ENCODE assay signal across 8 mouse cellular contexts in the genomic region with DNA sequence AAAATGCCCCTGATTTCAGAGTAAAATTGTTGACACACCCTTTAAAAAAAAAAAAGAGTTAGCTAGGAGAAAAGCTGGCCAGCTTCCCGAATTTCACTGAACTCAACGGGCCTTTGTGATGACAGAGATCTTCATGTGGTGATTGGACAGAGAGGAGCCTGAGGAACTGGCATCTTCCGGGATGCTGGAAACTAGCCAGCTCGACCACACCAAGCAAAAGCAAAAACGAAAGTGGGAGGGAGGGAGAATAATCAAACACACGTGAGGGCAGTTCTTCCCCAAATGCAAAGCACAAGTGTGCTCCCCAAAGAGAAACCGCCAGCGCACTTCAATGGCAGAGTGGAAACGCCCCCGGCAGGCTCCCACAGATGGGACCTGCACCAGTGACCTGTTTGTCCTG. TPM values are rescaled to one million over a fixed set of nuclear protein-coding genes. Genes with fewer than 3 reads are reported as not detected.
A peak's percentile ranks its signal among the peaks of the same experiment; 100 is the strongest.
DNase-seq lines count a peak whose midpoint lies in the region; ATAC-seq lines count a peak whose summit lies in the region.

No protein-coding gene starts in this region.

- ATAC-seq in heart, embryonic 11.5 days (replicated peaks; ENCODE audit: insufficient number of reproducible peaks, low FRiP score, low TSS enrichment) = no peak
- no peak for ATAC-seq in kidney, embryonic 14.5 days (ENCODE audit: low FRiP score, low TSS enrichment)
- peak; percentile 56; the same call in 1 of the 2 replicates for ATAC-seq in lung, embryonic 16.5 days (ENCODE audit: low read depth)

- no peak overlapping the region for H3K27ac ChIP-seq in brown adipose tissue, adult 24 weeks (replicated peaks; ENCODE audit: low read depth, low read length)
- H3K27ac ChIP-seq in heart, embryonic 11.5 days (ENCODE audit: low read depth, low read length) = no peak overlapping the region
- H3K27ac ChIP-seq in kidney, embryonic 14.5 days (ENCODE audit: low read depth, low read length) = no peak overlapping the region
- H3K27ac ChIP-seq in lung, embryonic 16.5 days (ENCODE audit: low read length) = peak overlapping the region; percentile 48; the same call in 1 of the 2 replicates

- no peak overlapping the region for H3K9ac ChIP-seq in heart, embryonic 11.5 days (ENCODE audit: low read depth, low read length)
- H3K9ac ChIP-seq in kidney, embryonic 14.5 days (ENCODE audit: low read depth, low read length) = no peak overlapping the region
- peak overlapping the region; percentile 49 for H3K9ac ChIP-seq in lung, embryonic 16.5 days (ENCODE audit: low read length)

- 43% methylated on average over 10 of the region's 10 CpGs for WGBS in heart, embryonic 11.5 days (ENCODE audit: insufficient replicate concordance)
- 30% methylated on average over 10 of the region's 10 CpGs for WGBS in kidney, embryonic 14.5 days
- 15% methylated on average over 10 of the region's 10 CpGs for WGBS in lung, embryonic 16.5 days

- no peaks in the 10 kb centered on the region for H3K36me3 ChIP-seq in heart, embryonic 11.5 days (ENCODE audit: control insufficient read depth, insufficient read depth, low read length)
- no peaks in the 10 kb centered on the region for H3K36me3 ChIP-seq in kidney, embryonic 14.5 days (ENCODE audit: control insufficient read depth, insufficient read depth, low read length)
- no peaks in the 10 kb centered on the region for H3K36me3 ChIP-seq in lung, embryonic 16.5 days (ENCODE audit: control insufficient read depth, insufficient read depth, low read length)

- H3K9me3 ChIP-seq in heart, embryonic 11.5 days (replicated peaks; ENCODE audit: control insufficient read depth, low read length) = no peaks in the 10 kb centered on the region
- H3K9me3 ChIP-seq in kidney, embryonic 14.5 days (ENCODE audit: control insufficient read depth, low read length) = no peaks in the 10 kb centered on the region
- no peaks in the 10 kb centered on the region for H3K9me3 ChIP-seq in lung, embryonic 16.5 days (ENCODE audit: control insufficient read depth, low read length)

- DNase-seq in ovary, adult 18-20 months (ENCODE audit: low spot score) = peak; percentile 29
- no peak for DNase-seq in ovary, postnatal 10 days (ENCODE audit: low spot score)
- peak; percentile 19 to 34 for DNase-seq in spleen, postnatal 36 days (ENCODE audit: low spot score in 2 of 2)
- DNase-seq in cerebellum, adult 8-10 months = no peak

- peaks cover 5% of the 10 kb centered on the region; the same call in 1 of the 2 replicates for H3K4me1 ChIP-seq in brown adipose tissue, adult 24 weeks (ENCODE audit: control insufficient read depth, insufficient read depth, insufficient read length, low read length)
- 0 out of 2 replicates have a peak, but pooled peaks cover 12% of the 10 kb centered on the region for H3K4me1 ChIP-seq in heart, embryonic 11.5 days (ENCODE audit: control insufficient read depth, insufficient read depth, low read length)
- H3K4me1 ChIP-seq in kidney, embryonic 14.5 days (ENCODE audit: control insufficient read depth, insufficient read depth, low read length) = peaks cover 23% of the 10 kb centered on the region
- H3K4me1 ChIP-seq in lung, embryonic 16.5 days (replicated peaks; ENCODE audit: control insufficient read depth, insufficient read depth, low read length) = peaks cover 25% of the 10 kb centered on the region

- peak overlapping the region; percentile 64 for H3K4me2 ChIP-seq in heart, embryonic 11.5 days
- peak overlapping the region; percentile 9; the same call in 1 of the 2 replicates for H3K4me2 ChIP-seq in kidney, embryonic 14.5 days (replicated peaks; ENCODE audit: low read depth, low read length)
- H3K4me2 ChIP-seq in lung, embryonic 16.5 days (ENCODE audit: low read depth, low read length) = peak overlapping the region; percentile 61

- H3K4me3 ChIP-seq in brown adipose tissue, adult 24 weeks (ENCODE audit: insufficient read depth, low read depth, low read length) = peak overlapping the region; percentile 51
- H3K4me3 ChIP-seq in heart, embryonic 11.5 days (ENCODE audit: low read depth, low read length) = peak overlapping the region; percentile 16; the same call in 1 of the 2 replicates
- H3K4me3 ChIP-seq in kidney, embryonic 14.5 days (ENCODE audit: low read length) = no peak overlapping the region
- H3K4me3 ChIP-seq in lung, embryonic 16.5 days (ENCODE audit: low read length) = peak overlapping the region; percentile 42

- H3K27me3 ChIP-seq in heart, embryonic 11.5 days (ENCODE audit: control insufficient read depth, insufficient read depth, low read length) = peaks cover 15% of the 10 kb centered on the region
- H3K27me3 ChIP-seq in kidney, embryonic 14.5 days (ENCODE audit: control insufficient read depth, insufficient read depth, low read length) = no peaks in the 10 kb centered on the region
- no peaks in the 10 kb centered on the region for H3K27me3 ChIP-seq in lung, embryonic 16.5 days (ENCODE audit: control insufficient read depth, insufficient read depth, low read depth, low read length)

RNA-seq across cellular contexts. Expression of a gene that starts 0.8 kb away (rescaled TPM):
- 4.9 and 9.5 TPM in 2 replicates for polyA plus RNA-seq in brown adipose tissue, adult 24 weeks (2012; ENCODE audit: insufficient read depth, insufficient read length, missing spikeins)
- polyA plus RNA-seq in heart, embryonic 11.5 days (2014; fragmentation: Nextera tagmentation; extraction: Ambion mirVana) = 15.6 and 17.2 TPM in 2 replicates
- polyA plus RNA-seq in kidney, embryonic 14.5 days (2014; fragmentation: Nextera tagmentation; extraction: Ambion mirVana) = 20.5 and 23.3 TPM in 2 replicates
- 20.7 and 22.7 TPM in 2 replicates for polyA plus RNA-seq in lung, embryonic 16.5 days (2015; fragmentation: Nextera tagmentation; extraction: Ambion mirVana)

RNA-seq across cellular contexts. Expression of a gene that starts 26.7 kb away (rescaled TPM):
- 6.2 and 11.4 TPM in 2 replicates for polyA plus RNA-seq in brown adipose tissue, adult 24 weeks (2012; ENCODE audit: insufficient read depth, insufficient read length, missing spikeins)
- 13.6 and 22.7 TPM in 2 replicates for polyA plus RNA-seq in heart, embryonic 11.5 days (2014; fragmentation: Nextera tagmentation; extraction: Ambion mirVana)
- polyA plus RNA-seq in kidney, embryonic 14.5 days (2014; fragmentation: Nextera tagmentation; extraction: Ambion mirVana) = 7.1 and 9.8 TPM in 2 replicates
- polyA plus RNA-seq in lung, embryonic 16.5 days (2015; fragmentation: Nextera tagmentation; extraction: Ambion mirVana) = 9.5 and 10.9 TPM in 2 replicates

Comparison
In these comparisons a context has a peak if more than half of its experiments do, and no peak if none do; other contexts are left out.
1. DNase-seq: peak in ovary, adult 18-20 months (single experiment) and spleen, postnatal 36 days (2 of 2); none in ovary, postnatal 10 days (single experiment) and cerebellum, adult 8-10 months (single experiment).
2. H3K4me2 ChIP-seq: peak in every context shown above with its lines; median percentile 64 in heart, embryonic 11.5 days; 61 in lung, embryonic 16.5 days; 9 in kidney, embryonic 14.5 days.